Mouse (Mus musculus) cortical plate, adult 2 months (tissue): ENCODE results near the gene Gsta3.
"Not testable (repeated sequence)": the region's sequence is repeated elsewhere in the genome, so short reads cannot be mapped to it uniquely, and the experiment has no call there.

Source experiments
- CTCF ChIP-seq: fragments of 200-500 bp; IDR thresholded peaks from 2 replicates; pipeline ENCODE4 v1.5.1; 2011; ENCODE audit warnings: mild to moderate bottlenecking, control low read depth, low read length; ENCODE audit not compliant: insufficient read depth; ENCODE audit errors: extremely low read depth
- POLR2A ChIP-seq: fragments of 200-500 bp; IDR thresholded peaks from 2 replicates; pipeline ENCODE4 v1.6.1; 2011; ENCODE audit warnings: mild to moderate bottlenecking, low read length, control low read depth; ENCODE audit not compliant: insufficient read depth; ENCODE audit errors: extremely low read depth

DNA sequence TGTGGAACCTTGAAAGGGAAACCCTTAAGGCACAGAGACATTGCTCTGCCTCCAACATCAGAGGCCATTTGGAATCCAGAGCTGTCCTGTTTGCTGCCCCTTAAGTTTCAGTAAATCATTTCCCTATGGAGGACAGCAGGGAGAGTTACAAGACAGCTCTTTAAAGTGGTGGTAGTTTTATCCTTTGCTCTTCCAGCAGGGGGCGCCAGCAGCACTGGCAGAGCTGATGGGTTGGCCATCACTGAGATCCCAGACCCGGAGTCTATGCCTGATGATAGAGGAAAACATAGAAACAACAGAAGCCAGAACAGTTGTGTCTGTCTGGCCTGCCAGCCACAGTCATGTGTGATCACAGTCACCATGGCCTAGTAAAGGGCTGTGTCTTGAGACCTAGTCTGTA lies 35.8 kb downstream of the Gsta3 start:
- TF ChIP-seq CTCF, POLR2A: not testable (repeated sequence)
